Mouse (Mus musculus): Measurements from ENCODE around the gene Mrpl27. TPM values are rescaled to one million over a fixed set of nuclear protein-coding genes. Genes with fewer than 3 reads are reported as not detected.

The Mrpl27 gene
- 6.7 TPM for polyA plus RNA-seq (2014; fragmentation: Illumina TruSeq; extraction: RNeasy Lipid Tissue Mini Kit (QIAGEN cat#74804); ENCODE audit: low read depth, low replicate concordance)

GRCm38 (mm10) chr11:94653663-94654436 lies at the start of gene Mrpl27, which contains the start of gene Eme1:
Gene Mrpl27, plus strand, starts transcription at chr11:94653767.
Gene Eme1, minus strand, starts transcription at chr11:94653964.

GRCm38 (mm10) chr11:94629199-94629883 lies 24.2 kb upstream of the Mrpl27 start, which contains the start of gene Lrrc59:
Gene Lrrc59, plus strand, starts transcription at chr11:94629767.

GRCm38 (mm10) chr11:94676754-94677606 lies 23.4 kb downstream of the Mrpl27 start, which contains the start of gene Xylt2:
Gene Xylt2, minus strand, starts transcription at chr11:94677515.

GRCm38 (mm10) chr11:94704472-94704871 lies 50.9 kb downstream of the Mrpl27 start, which contains the start of gene Gm11541:
Gene Gm11541, minus strand, starts transcription at chr11:94704499.

Other genes starting within 250 kb of the Mrpl27 start
- 0.21 TPM for gene Cacna1g, start 179.6 kb upstream of the Mrpl27 start, polyA plus RNA-seq (2014; fragmentation: Illumina TruSeq; extraction: RNeasy Lipid Tissue Mini Kit (QIAGEN cat#74804); ENCODE audit: low read depth, low replicate concordance)
- gene Spata20, start 167.6 kb upstream of the Mrpl27 start, polyA plus RNA-seq (2014; fragmentation: Illumina TruSeq; extraction: RNeasy Lipid Tissue Mini Kit (QIAGEN cat#74804); ENCODE audit: low read depth, low replicate concordance): 105 TPM
- gene Epn3, start 153.8 kb upstream of the Mrpl27 start, polyA plus RNA-seq (2014; fragmentation: Illumina TruSeq; extraction: RNeasy Lipid Tissue Mini Kit (QIAGEN cat#74804); ENCODE audit: low read depth, low replicate concordance): 0.04 TPM
- gene Mycbpap, start 132.0 kb upstream of the Mrpl27 start, polyA plus RNA-seq (2014; fragmentation: Illumina TruSeq; extraction: RNeasy Lipid Tissue Mini Kit (QIAGEN cat#74804); ENCODE audit: low read depth, low replicate concordance): 56.3 TPM
- gene Rsad1, start 104.5 kb upstream of the Mrpl27 start, polyA plus RNA-seq (2014; fragmentation: Illumina TruSeq; extraction: RNeasy Lipid Tissue Mini Kit (QIAGEN cat#74804); ENCODE audit: low read depth, low replicate concordance): 1.6 TPM
- gene Chad, start 88.7 kb upstream of the Mrpl27 start, polyA plus RNA-seq (2014; fragmentation: Illumina TruSeq; extraction: RNeasy Lipid Tissue Mini Kit (QIAGEN cat#74804); ENCODE audit: low read depth, low replicate concordance): not detected
- gene Acsf2, start 51.9 kb upstream of the Mrpl27 start, polyA plus RNA-seq (2014; fragmentation: Illumina TruSeq; extraction: RNeasy Lipid Tissue Mini Kit (QIAGEN cat#74804); ENCODE audit: low read depth, low replicate concordance): 4.2 TPM
- gene Lrrc59, start 24.0 kb upstream of the Mrpl27 start, polyA plus RNA-seq (2014; fragmentation: Illumina TruSeq; extraction: RNeasy Lipid Tissue Mini Kit (QIAGEN cat#74804); ENCODE audit: low read depth, low replicate concordance): 63.4 TPM
- gene Eme1, start 197 bp downstream of the Mrpl27 start, polyA plus RNA-seq (2014; fragmentation: Illumina TruSeq; extraction: RNeasy Lipid Tissue Mini Kit (QIAGEN cat#74804); ENCODE audit: low read depth, low replicate concordance): 0.90 TPM
- gene Xylt2, start 23.7 kb downstream of the Mrpl27 start, polyA plus RNA-seq (2014; fragmentation: Illumina TruSeq; extraction: RNeasy Lipid Tissue Mini Kit (QIAGEN cat#74804); ENCODE audit: low read depth, low replicate concordance): not detected
- 0.13 TPM for gene Gm11541, start 50.7 kb downstream of the Mrpl27 start, polyA plus RNA-seq (2014; fragmentation: Illumina TruSeq; extraction: RNeasy Lipid Tissue Mini Kit (QIAGEN cat#74804); ENCODE audit: low read depth, low replicate concordance)
- gene Cdc34b, start 88.0 kb downstream of the Mrpl27 start, polyA plus RNA-seq (2014; fragmentation: Illumina TruSeq; extraction: RNeasy Lipid Tissue Mini Kit (QIAGEN cat#74804); ENCODE audit: low read depth, low replicate concordance): not detected
- gene Tmem92, start 128.9 kb downstream of the Mrpl27 start, polyA plus RNA-seq (2014; fragmentation: Illumina TruSeq; extraction: RNeasy Lipid Tissue Mini Kit (QIAGEN cat#74804); ENCODE audit: low read depth, low replicate concordance): not detected